Mouse (Mus musculus) layer of hippocampus, adult 18-20 months (tissue): ENCODE results near the gene Fam50b. TPM values are rescaled to one million over a fixed set of nuclear protein-coding genes. Genes with fewer than 3 reads are reported as not detected.

ENCODE experiments used
- DNase-seq, 2 experiments: peaks; one replicate each; pipeline ENCODE4 v3.0.0; 2022; ENCODE audit warnings: low spot score in 2 of 2
- total RNA-seq, 2 experiments: library from RNA; stranded (reverse); gene quantifications; 2 replicates each; pipeline ENCODE4 v1.2.3; 2021

The Fam50b gene
- total RNA-seq, 2 experiments from 2014 or later = not detected

DNA sequence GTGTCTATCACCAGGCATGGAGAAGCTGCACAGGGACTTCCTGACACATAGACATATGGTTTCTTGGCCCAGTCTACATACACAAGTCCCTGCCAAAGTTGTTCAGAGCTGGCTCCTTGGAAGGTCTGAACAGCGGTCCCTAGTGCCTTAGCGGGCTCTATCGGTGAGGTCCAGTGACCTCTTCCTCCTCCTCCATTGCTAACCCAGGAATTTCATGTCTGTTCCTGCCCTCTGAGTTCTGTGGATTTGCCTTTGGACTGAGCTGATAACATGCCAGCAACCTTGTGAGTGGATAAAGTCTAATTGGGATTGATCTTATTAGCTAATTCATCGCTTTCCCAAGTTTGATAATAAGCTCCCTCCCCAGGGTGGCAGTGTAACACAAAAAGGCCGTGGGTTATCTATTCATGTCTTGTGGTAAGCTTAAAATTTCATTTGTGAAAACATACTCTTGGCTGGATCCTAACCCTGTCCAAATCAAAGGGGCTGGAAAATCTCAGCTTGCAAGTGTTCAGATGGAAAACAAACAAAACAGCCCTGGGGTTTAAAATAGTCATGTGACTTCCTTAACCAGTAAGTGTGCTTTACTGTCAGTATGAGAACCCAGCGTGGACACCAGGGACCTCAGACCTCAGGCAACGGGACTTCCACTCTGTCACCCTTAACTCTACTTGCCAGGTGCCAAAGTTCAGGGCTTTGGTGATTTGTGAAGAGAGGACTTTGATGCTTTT, 3.5 kb downstream of the Fam50b start:
- no peak for DNase-seq

GRCm38 (mm10) chr13:34738699-34738973, 4.0 kb downstream of the Fam50b start:
- DNase-seq = no peak

DNA sequence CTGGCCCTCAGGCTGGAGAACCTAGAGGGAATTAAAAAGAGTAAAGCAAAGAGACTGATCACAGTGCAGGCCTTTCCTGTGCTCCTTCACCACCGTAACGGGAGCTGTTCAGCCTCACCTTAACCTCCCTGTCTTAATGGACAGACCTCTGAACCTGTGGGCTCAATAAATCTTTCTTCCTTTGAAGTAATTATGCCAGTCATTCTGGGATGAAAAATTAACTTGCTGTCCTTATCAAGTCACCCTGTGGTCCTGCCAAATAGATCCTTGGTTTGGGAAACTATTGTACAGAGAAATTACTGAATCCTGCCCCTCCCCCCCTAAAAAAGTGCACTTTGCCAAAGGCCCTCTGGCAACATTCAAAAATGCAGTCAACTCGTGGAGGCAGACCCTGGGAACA, 4.4 kb downstream of the Fam50b start:
- no peak for DNase-seq

DNA sequence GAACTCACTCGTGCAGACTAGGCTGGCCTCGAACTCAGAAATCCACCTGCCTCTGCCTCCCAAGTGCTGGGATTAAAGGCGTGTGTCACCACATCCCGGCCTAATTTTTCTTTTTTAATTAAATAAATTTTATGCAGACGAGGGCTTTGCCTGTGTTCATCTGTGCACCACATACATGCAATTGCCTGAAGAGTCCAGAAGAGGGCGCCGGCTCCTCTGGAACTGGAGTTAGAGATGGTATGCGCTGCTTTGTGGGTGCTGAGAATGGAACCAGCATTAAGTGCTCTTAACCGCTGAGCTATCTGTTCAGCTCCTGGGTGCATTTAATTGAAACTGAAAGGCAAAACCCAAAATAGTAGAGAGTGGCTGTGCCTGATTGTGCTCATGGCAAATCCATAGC, 6.6 kb downstream of the Fam50b start:
- DNase-seq = no peak

GRCm38 (mm10) chr13:34741813-34742568, 7.3 kb downstream of the Fam50b start:
- no peak for DNase-seq

GRCm38 (mm10) chr13:34746811-34747210, 12.2 kb downstream of the Fam50b start:
- no peak for DNase-seq

DNA sequence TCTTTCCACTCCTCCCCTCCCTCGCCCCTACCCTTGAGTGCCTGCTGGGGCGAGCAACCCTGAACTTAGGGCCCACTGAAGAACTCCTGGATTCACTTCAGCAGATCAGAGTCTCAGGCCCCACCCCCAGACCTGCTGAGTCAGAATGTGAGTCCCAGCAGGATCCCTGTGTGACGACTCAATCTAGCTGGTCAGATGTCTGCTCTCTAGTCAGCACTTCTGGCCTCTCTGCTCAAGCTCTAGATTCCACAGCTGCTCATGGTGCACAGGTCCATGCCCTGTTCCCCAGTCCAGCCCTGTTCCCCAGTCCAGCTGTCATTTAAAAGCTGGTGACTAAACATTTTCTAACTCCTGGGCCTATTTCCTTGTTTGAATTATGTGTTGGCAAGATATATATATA, 13.9 kb downstream of the Fam50b start:
- DNase-seq = no peak

DNA sequence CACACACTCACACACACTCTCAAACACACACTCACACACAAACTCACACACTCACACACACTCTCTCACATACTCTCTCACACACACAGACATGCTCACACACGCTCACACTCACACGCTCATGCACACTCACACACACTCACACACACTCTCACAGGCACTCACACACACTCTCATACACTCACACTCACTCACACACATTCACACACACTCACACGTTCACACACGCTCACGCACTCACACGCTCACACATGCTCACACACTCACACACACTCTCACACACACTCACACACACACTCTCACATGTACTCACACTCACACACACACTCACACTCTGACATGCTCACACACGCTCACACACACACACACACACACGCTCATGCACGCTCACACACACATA, 24.6 kb downstream of the Fam50b start:
- no peak for DNase-seq

DNA sequence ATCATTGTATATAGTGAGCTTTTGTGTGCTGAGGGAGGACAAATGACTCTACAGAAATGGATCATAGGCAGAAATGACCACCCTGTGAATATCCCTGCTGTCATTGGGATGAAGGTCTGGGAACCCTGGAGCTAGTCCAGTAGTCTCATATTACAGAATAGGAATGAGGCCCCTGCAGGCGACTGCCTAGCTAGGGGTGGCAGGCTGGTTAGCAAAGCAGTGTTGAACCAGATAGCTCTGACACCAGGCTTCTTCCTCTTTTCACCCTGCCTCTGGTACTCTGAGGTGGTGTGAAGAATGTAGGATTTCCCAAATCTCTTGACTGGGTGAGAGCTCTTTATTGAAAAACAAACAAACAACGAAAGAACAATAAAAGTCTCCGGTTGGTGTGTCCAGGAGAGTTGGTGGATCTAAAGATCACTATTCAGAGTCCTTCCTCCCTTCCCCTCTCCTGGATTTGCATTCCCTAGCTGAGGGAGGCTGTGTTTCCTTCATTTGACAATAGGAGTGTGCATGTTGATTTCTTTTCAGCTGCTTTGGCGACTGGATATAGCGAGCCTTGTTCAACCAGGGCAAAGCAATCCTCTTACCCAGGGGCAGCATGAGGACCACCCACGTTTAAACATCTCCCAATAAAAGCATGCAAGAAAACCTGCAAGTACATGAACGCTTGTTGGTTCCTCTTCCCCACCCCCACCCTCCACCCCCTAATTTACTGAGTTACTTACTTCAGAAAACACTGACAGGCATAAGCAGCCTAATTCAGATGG, 26.1 kb downstream of the Fam50b start:
- no peak for DNase-seq

DNA sequence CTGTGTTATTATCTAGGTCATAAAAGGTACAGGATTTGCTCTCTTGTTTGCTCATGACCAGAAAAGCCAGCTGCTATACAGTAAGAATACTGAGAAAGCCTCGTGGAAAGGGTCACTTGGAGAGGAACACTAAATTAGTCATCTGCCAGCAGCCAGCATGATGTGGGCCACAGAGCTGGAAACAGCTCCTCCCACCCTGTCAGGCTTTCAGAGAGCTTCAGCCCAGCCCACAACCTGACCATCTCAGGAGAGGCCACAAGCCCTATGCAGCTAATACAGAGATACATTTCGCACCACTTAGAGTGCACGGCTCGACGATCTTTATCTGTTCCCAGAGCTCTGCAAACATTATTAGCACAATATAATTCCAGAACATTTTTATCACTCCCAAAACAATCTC, 27.5 kb downstream of the Fam50b start:
- DNase-seq = no peak

GRCm38 (mm10) chr13:34762865-34763264, 28.2 kb downstream of the Fam50b start:
- DNase-seq = no peak

- no peak for DNase-seq
Observed at GRCm38 (mm10) chr13:34765269-34765668, 30.6 kb downstream of the Fam50b start.

DNA sequence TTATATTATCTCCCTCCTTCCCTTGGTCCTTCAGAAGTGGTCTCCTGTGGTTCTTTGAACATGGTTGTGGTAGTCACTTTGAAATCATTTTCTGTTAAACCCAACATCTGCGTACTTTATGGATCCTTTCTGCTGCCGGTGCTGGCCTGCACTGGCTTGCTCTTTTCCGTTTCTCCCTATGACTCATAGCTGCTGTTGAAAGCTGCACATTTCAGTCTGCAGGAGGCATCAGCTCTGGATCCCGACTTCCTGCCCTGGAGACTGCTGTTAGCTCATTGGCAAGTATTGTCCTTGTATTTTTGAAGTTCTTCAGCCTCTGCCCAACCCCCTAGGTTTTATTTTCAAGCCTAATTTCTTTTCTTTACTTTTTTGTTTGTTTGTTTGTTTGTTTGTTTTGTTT, 31.9 kb downstream of the Fam50b start:
- no peak for DNase-seq

DNA sequence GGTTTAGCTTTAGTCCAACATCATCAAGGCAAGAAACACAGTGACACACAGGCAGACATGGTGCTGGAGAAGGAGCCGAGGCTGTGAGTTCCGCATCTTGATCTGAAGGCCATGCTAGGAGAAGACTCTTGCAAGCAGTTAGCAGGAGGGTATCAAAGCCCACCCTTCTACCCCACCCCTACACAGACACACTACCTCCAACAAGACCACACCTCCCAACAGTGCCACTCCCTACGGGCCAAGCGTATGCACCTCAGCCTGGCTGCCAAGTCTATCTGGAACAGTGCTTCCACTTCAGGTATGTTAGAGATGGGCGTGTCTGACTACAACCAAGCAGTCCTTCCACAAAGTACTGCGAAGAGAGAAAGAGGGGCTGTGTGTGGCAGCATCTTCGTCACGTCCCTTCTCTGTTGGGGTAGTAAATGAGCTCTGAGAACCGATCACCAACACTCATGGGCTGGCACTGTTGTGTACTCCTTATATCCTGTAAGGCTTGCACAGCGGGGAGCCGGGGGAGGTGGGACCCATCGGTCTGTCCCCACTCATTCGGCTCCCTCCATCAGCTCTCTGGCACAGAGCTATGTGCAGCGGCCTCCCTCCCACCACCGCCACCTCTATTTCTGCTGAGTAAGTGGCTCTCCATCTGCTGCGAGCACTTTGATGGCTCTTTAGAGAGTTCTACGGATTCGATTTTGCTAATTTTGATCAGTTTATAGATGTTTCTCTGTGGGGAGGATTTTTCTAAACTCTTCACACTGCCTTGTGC, 33.1 kb downstream of the Fam50b start:
- DNase-seq = peak; percentile 62 to 74

- DNase-seq = no peak
Observed at GRCm38 (mm10) chr13:34776767-34777166, 42.1 kb downstream of the Fam50b start.

DNA sequence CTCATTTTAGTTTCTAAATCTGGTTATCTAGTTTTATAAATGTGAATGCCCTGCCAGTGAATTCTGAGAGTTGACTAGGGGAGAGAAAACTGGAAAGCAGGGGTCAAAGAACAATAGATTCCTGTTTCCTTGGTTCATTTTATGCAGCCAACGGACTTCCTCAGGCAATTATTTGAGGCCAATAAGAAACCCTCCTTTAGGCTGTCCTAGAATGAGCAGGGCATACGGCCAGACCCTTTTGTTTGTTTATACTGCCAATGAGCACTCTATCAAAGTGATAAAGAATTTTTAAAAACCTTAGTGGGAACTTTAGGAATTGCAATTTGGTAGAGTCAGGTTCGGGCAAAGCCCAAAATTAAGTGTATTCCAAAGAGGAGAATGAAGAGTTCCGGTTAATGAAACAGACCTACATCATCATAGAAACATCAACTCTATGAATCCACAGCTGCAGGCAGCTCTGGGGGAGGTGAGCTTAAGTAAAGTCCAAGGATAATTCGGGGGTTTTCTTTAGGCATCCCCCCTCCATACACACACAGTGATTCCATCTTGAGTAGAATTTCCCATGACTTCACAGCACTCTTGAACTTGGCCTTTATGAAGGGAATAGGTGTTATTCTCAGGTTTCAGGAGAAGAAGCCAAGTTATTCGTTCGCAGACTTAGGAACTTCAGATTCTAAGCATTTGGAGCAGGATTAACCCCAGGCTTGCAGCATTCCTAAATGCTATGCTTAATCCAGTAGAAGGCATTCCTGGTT, 46.4 kb downstream of the Fam50b start:
- no peak for DNase-seq

GRCm38 (mm10) chr13:34781611-34782009, 47.0 kb downstream of the Fam50b start:
- no peak for DNase-seq

- no peak for DNase-seq
Observed at GRCm38 (mm10) chr13:34784818-34785217, 50.2 kb downstream of the Fam50b start.

DNA sequence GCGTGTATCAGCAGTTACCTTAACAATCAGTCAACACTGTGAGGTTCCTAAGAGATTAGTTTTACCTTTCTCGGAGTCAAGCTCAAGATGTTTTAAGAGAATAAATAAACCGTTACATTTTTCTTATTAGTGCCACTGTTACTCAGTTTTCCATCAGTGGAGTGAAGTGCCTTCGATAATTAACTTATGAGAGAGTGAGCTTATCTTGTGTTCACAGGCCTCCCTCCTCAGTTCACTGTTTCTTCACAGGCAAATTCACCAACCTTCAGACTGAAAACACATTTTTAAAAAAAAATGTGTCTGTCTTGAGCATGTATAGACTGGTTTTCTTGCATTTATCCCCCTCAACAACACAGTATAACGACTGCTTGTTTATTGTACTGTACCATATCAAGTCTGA, 52.0 kb downstream of the Fam50b start:
- no peak for DNase-seq

GRCm38 (mm10) chr13:34787546-34787945, 52.9 kb downstream of the Fam50b start:
- DNase-seq = peak in 1 of 2 experiments; percentile 68
